Mouse (Mus musculus) A20 (cell line): ENCODE results near the gene Flot1.

ENCODE experiments used
- DNase-seq: peaks from one replicate; pipeline ENCODE4 v3.0.0-alpha.2; 2011; ENCODE audit warnings: low read depth, low spot score

Flot1 gene

DNA sequence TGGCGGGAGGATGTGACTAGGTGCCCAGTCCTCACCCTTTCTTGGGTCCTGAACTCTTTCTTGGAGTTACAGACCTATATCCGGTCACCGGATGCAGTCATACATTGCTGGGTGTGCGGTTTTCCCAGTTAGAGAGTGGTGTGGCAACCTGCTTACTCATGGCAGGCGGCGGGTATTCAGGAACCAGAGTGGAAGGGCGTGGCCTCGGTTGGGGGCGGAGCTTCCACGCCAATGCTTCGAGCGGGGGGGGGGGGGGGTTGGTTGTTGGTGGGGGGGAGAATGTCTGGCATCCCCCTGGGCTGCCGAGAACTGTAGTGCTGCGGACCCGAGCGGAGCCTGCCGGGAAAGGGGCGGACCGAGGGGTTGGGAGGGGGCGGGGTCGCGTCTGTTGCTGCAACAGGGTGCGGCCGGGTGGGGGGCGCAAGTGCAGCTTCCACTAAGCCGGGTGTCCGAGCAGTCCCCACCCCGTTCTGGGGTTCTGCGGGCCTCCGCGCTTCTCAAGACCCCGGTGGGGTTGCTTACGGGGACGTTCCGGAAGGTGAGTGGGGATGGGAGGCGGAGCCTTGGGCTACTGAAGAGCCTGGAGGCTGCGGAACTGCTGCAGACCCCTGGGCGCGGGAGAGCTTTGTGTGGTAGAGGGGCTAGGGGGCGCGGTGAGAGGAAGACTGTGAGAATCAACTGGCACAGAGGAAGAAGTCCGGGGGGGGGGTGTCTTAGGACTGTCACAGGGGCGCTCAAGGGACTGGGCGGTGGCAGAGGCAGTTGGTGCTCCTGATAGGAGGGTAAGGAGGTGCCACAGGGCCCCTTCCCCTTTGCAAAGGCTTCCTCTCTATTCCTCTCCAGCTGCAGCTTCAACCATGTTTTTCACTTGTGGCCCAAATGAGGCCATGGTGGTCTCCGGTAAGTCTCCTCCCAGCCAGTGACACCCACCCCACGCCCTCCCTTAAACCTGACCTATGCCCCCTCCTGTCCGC is at the start of gene Flot1:
TSS of gene Flot1 (plus strand) at position 267 of the 974 bp plus-strand sequence.
- peak; percentile 91 for DNase-seq

DNA sequence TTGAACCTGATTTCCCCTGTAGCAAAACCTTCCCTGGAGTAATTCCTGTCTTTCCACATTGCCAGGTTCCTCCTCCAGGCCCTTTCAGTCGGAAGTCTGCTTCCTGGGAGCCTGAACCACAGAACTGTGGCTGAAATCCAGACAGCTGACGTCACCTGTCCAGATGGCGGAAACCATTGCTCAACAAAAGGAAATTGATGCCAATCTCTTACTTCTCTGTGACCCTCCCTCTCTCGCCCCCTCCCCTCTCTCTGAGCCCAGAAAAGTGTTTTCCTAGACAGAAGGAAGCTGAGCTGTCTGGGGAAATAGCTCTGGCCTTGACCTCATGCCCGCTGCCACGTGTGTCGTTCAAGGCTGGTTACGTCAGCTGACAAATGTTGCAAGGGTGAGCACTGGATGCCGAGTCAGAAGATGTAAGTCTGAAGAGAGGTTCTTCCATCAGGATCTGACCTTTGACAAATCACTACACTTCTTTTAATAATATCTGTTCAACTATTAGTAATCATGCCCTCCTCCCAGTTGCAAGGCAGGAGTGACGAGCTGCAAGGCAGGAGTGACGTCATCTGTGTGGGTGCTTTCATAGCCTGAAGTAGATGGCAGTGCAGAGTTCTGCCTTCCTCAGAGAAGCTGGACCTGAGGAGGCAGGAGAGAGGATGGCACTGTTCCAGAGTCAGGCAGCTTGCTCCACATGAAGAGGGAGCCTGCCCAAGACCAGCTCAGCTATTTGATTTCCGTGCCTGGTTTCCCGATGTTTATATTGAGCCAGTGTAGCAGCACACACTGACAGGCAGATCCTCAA is 46.0 kb upstream of the Flot1 start:
- DNase-seq, result no peak

DNA sequence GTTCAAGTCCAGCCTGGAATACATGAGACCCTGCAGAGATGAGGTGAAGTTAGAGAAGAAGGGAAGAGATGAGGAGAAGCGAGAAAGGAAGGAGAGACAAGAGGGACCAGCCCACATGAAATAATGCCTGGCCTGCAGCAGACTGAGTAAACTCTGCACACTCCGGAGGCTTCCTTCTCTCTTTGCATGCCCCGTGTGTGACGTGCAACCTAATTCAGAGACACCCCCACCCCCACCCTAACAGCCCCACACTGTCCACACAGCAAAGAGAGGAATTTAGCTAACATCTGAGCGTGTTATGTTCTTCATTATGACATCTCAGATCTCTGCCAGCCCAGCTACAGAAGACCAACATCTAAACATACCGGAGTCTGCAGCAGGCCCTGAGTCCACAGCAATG is 44.1 kb upstream of the Flot1 start:
- DNase-seq, result no peak

DNA sequence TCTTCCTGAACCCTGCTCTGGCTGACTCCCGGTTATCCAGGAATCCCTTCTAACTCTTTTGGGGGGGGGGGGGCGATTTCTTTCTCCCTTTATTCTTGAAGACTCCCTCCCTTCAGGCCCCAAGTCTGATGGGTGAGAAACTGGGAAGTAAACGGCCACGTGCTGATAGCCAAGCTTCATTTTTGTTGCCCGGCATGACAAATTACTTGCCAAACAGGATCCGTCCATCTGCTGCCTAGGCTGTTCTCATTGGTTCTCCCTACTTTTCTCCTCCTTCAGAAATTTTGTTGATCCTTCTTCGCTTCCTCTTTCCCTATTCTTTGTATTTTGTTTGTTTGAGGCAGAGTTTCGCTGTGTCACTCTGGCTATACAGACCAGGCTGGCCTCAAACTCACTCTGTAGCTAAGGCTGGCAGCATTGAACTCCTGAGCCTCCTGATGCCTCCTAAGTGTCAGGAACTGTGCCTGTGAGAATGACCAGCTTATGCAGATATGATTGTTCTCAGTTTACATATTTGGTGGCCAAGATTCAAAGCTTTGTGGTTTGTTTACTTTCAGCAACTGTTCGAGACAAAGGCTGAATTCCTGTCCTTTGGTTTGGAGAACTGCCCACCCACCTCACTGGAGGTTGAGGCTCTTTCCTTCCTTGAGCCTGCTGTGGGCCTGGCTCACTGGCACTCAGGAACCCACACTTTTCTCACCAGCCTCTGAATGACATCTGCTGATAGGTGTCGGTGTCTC is 43.4 kb upstream of the Flot1 start:
- no peak for DNase-seq

DNA sequence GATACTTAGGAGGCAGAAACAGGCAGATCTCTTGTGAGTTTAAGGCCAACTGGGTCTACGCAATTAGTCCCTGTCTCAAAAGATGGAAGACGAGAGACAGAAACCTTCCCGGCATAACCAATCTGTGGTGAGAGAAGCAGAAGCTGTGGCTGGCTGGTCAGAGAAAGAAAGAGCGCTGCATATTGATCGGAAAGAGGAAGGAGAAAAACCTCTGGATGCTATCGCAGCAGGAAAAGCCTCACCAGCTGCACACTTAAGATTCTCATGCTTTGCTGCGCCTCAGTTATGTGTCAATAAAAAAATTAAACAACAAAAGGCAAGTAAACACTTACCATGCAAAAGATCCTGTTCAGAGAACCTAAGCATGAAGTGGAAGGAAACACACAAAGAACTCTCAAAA is 42.7 kb upstream of the Flot1 start:
- no peak for DNase-seq

DNA sequence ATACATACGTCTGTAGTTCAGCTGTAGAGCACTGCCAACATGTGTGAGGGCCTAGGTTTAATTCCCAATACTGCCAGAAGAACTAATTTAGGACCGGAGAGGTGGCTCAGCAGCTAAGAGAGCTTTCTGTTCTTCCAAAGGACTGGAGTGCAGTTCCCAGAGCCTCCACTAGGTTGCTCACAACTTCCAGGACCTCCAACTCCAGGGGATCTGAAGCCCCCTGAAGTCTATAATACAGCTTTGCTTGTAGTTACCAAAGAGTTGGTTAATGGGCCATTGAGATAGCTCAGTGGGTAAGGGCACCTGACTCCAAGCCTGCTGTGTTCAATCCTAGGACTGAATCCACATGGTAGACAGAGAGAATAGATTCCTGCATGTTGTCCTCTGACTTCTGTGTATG is 40.6 kb upstream of the Flot1 start:
- peak; percentile 36 for DNase-seq

DNA sequence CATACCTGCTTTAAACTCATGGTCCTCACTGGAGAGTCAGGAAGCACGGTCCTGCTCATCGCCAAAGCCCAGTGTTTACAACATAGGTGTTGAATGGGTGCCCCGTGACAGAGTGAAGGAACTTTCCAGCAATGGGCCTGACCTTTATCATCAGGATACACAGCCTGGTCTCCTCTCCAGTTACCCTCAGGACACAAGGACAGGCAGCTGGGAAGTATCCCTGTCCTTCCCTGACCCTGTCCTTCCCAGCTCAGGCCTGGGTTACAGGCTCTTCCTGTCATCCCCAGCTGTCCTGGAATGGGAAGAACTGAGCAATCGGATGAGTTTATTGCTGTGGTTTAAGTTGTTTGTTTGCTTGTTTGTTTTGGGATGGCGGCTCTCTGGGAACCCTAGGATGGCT is 40.1 kb upstream of the Flot1 start:
- no peak for DNase-seq

DNA sequence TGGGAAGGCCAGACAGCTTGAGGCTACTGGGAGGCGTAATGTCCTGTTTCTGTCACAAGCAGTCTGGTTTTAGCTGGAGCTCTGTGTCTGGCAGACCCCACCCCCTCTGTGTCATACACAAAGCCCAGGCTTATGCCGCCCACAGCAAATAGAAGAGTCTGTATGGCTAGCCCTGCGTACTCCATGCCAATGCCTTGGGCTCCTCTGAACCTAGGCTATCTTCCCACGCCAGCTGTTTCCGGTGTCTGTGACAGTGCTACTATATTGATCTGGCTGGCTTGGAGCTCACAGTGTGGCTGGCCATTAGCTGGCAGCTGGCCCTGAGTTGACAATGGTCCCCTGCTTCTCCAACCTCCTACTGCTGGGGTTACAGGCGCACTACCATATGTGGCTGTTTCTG is 39.1 kb upstream of the Flot1 start:
- DNase-seq, result no peak

DNA sequence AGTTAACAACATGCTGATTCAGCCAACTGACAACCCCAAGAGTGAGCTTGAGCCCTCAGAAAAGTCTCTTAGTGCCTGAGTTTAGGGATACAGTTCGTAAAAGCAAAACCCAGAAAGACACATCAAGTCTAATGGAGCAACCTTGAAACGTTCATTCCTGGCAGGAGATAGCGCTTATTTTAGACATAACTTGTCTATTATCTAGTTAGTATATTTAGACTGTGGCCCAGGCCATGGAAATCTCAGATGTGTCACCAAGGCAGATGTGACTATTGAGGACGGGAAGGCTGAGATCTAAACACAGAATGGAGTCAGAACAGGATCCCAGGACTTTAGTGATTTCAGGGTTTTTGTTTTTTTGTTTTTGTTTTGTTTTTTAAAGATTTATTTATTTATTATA is 37.9 kb upstream of the Flot1 start:
- no peak for DNase-seq

DNA sequence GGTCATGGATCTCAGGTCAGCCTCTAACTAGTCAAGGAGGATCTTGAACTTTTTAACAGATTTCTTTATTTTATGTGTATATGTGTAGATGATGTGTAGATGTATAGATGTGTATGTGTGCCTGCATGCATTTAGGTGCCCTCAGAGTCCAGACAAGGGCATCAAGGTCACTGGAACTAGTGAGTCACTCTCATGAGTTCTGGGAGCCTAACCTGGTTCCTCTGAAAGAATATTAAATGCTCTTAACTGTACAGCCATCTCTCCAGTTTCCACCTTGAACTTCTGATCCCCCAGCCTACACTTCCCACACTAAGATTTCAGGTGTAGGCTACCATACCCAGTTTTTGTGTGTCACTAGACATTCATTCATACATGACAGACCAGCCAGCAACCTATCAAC is 35.5 kb upstream of the Flot1 start:
- DNase-seq, result no peak

DNA sequence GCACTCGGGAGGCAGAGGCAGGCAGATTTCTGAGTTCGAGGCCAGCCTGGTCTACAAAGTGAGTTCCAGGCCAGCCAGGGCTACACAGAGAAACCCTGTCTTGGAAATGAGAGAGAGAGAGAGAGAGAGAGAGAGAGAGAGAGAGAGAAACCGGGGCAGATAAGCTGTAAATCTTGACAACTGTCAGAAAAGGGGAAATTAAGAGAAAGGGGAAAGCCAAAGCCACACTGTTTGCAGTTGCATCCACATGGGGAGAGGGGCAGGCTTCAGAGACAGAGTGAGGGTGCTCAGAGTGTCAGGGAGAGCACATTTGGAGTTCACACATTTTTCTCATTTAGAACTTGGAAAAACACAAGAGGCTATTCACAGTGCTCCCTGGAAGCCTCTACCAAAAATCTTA is 35.0 kb upstream of the Flot1 start:
- DNase-seq, result peak; percentile 66

DNA sequence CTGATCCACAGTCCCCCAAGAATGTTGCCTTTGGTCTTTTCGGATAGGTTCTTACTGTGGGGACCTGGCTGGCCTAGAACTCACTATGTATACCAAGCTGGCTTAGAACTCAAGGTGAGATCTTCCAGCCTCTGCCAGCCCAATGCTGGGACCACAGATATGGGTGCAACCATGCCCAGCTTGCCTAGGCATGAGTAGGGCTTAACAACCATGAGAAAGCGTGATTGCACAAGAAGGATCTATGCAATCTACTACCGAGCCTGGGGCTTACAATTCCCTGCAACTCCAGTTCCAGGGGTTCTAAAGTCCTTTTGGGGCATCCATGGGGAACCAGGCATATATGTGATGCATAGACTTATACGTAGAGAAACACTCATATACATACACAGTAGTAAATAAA is 32.1 kb upstream of the Flot1 start:
- no peak for DNase-seq

DNA sequence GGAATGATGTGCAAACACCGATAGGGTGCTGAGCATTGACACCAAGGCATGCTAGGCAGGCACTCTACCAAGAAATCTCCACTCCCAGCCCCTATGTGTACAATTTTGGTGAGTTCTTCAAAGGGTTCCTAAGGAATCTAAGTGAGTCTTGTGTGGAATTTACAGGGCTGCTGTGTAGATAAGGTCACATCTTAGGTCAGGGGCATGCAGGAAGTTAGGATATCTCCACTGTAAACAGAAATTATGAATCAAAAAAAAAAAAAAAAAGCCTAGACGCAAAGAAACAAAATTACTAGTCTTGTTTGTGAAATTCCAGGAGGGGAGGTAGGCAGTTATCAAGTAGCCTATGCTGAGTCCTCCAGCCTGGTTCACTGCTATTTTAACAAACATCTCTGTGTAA is 30.2 kb upstream of the Flot1 start:
- no peak for DNase-seq

DNA sequence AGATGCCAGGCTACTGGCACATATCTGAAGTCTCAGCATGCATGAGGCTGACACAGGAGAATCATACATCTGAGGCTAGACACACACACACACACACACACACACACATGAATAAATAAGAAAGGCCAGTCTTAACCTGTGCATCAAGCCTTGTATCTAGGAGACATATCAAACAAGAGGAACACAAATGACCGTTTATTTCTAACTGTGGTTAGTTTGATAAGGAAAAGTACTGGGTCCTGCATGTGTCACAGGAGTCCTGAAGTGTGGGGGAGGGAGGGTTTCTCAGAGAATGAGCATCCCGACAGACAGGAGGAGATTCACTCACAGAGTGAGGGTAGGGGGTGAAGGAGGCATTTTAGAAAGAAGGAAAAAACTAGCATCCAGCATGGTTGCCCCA is 27.9 kb upstream of the Flot1 start:
- DNase-seq, result no peak

DNA sequence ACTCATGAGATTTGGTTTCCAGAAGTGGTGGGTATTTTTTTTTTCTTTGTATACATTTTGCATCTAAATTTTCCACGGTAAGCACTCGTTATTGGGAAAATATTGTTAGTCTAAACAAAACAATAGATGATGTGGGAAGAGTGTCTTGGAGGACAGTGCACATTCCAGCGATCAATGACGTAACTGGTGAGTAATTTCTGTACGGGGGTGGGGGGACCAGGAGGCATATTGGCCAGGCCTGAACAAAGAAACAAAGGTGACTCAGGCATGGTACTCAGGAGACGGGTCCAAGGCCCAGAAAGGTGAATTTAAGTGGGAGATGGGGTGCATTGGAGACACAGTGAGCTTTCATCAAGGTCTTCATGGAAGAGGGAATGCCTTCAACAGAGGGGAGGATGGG is 27.4 kb upstream of the Flot1 start:
- DNase-seq, result no peak

DNA sequence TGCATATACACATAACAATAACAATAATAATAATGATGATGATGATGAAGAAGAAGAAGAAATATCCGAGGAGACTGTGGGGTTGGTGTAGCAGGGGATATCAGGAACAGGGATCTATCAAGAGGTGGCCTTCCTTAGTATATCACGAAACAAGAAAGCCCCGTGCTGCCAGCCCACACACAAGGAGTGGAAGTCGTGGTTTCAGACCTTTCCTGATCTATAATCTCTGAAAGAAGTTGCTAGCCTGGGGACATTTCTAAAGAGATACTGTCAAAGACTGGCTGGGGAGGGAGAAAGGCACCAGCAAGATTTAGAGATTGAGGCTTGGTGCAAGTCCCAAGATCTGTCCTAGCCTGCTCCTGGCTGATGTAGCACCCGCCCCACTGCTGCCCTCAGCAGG is 26.2 kb upstream of the Flot1 start:
- DNase-seq, result no peak

DNA sequence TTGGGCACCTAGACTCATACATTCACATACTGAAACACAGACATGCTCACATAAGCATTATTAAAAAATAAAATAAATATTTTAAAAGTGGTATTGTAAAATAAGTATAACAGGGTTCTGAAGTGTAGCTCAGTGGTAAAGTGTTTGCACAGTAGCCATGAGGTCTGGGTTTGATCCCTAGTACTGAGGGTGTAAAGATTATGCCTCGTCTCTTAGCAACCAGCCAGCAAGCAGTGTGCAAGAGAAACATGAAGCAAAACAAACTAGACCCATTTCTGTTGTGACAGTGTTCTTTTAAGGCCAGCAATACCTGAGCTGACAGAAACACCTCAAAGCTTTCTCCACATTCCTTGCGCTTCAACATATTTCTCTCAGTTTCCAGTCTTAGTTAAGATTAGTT is 22.1 kb upstream of the Flot1 start:
- DNase-seq, result no peak

DNA sequence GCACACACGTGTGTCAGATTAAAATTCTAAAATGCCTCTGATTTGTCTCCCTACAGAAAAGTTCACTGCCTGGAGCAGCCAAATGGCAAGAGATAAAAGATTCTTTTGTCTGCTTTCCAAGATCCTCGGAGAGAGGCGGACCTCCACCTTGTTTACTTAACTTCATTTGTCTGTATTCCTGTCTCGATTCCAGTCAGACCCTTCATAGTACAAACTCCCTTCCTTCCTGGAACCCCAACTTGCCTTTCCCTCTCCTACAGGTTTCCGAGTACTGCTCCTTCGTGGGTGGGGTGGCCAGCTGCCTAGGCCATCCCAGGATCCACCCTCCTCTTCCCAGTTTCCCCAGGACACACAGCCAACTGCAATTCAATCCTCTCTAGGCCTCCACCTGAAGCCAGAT is 20.0 kb upstream of the Flot1 start:
- no peak for DNase-seq

DNA sequence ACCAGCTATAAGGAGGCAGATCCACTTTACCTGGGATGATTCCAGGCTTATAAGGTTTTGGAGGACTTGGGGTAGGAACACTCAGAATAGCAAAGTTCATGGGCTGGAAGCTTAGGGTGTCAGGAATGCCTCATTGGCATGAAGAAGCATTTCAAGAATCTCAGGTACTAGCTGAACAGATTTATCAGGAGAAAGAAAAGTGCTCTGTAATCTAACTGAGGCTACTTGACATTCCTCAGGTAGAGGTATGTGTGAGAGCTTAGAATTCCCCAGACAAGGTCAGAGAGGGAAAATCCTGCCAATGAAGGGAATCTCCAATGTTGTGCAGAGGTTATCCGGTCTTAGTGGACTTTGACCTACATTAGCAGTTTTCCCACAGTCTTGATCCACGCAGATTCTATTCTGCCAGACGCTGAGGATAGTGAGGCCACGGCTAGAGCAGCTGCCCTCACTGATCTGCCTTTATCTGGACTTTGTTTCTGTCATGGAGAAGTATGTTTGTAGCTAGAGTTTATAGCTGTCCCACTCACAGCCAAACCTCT is 19.1 kb upstream of the Flot1 start:
- no peak for DNase-seq

DNA sequence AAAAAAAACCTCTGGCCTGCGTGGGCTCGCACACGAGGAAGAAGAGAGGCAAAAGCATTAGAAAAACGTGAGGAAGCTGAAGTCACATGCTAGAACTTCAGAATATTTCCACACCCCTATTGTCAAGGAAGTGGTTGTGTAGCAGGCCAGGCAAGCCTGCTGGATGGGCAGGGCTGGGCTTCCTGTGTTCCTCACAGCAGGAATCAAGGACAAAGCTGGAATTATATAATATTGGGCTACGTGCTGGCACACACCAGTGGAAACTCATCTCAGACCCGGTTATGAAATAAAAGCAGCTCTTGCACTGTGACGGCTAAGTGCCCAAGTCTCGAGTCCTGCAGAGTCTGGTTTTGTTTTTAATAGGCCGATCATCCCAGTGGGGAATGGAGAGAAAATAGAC is 15.0 kb upstream of the Flot1 start:
- no peak for DNase-seq

DNA sequence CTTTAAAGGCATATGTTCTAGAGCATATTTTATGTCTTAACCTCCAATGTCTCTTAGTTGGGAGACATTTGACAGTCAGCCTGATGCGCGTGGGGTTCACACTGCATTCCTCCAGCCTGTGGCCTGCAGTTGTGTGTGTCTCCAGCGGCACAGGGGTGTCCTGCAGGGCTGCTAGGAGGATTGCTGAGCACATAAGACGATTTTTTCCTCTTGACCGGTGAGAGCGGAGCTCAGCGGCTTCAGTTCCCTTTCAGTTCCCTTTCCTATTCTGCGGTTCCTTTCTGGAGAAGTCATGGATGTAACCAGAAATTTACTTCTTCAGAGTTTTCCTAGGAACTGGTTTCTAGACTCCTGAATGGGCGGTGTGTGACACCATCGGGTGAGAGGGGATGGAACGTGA is 13.6 kb upstream of the Flot1 start:
- no peak for DNase-seq
